Mouse (Mus musculus): Measurements from ENCODE around the gene Bcr. TPM values are rescaled to one million over a fixed set of nuclear protein-coding genes. Genes with fewer than 3 reads are reported as not detected.

The Bcr gene
- polyA plus RNA-seq, 1 experiment from 2014 or later = 11.7 TPM

GRCm38 (mm10) chr10:75068086-75068485, 7.7 kb downstream of the Bcr start:
- no peaks in the 10 kb centered on the region; the same call in 1 of the 2 replicates for H3K36me3 ChIP-seq (ENCODE audit: control insufficient read depth, insufficient read depth, low read length)
- DNase-seq (ENCODE audit: low spot score) = no peak
- WGBS = 58% methylated on average over 2 of the region's 2 CpGs
- no peaks in the 10 kb centered on the region for H3K27me3 ChIP-seq (ENCODE audit: control insufficient read depth, insufficient read depth, low read length)
- no peak overlapping the region for H3K27ac ChIP-seq (ENCODE audit: low read depth, low read length)
- H3K9me3 ChIP-seq (ENCODE audit: control insufficient read depth, low read length) = no peaks in the 10 kb centered on the region
- H3K4me1 ChIP-seq (replicated peaks; ENCODE audit: control insufficient read depth, insufficient read depth, low read length) = peaks cover 10% of the 10 kb centered on the region; the same call in 1 of the 2 replicates
- no peak overlapping the region for H3K4me2 ChIP-seq (ENCODE audit: low read depth, low read length, severe bottlenecking)
- H3K9ac ChIP-seq (ENCODE audit: low read length) = no peak overlapping the region
- H3K4me3 ChIP-seq (ENCODE audit: low read depth, low read length) = no peak overlapping the region
- no peak for ATAC-seq (replicated peaks; ENCODE audit: low FRiP score)

GRCm38 (mm10) chr10:75068624-75069328, 8.4 kb downstream of the Bcr start:
- Histone ChIP-seq H3K4me1 (replicated peaks; ENCODE audit: control insufficient read depth, insufficient read depth, low read length) (peaks cover 4% of the 10 kb centered on the region; the same call in 1 of the 2 replicates), H3K4me3 (ENCODE audit: low read depth, low read length) (no peak overlapping the region), H3K27me3 (ENCODE audit: control insufficient read depth, insufficient read depth, low read length) (no peaks in the 10 kb centered on the region), H3K27ac (ENCODE audit: low read depth, low read length) (no peak overlapping the region), H3K9ac (ENCODE audit: low read length) (no peak overlapping the region), H3K4me2 (ENCODE audit: low read depth, low read length, severe bottlenecking) (no peak overlapping the region), H3K36me3 (ENCODE audit: control insufficient read depth, insufficient read depth, low read length) (no peaks in the 10 kb centered on the region; the same call in 1 of the 2 replicates), H3K9me3 (ENCODE audit: control insufficient read depth, low read length) (no peaks in the 10 kb centered on the region)
- DNase-seq (ENCODE audit: low spot score) (no peak), ATAC-seq (replicated peaks; ENCODE audit: low FRiP score) (no peak)
- 71% methylated on average over 12 of the region's 12 CpGs for WGBS

- H3K27ac ChIP-seq (ENCODE audit: low read depth, low read length) = no peak overlapping the region
- no peak overlapping the region for H3K4me3 ChIP-seq (ENCODE audit: low read depth, low read length)
- no peaks in the 10 kb centered on the region for H3K9me3 ChIP-seq (ENCODE audit: control insufficient read depth, low read length)
- no peaks in the 10 kb centered on the region for H3K27me3 ChIP-seq (ENCODE audit: control insufficient read depth, insufficient read depth, low read length)
- DNase-seq (ENCODE audit: low spot score) (no peak), ATAC-seq (replicated peaks; ENCODE audit: low FRiP score) (no peak)
- H3K9ac ChIP-seq (ENCODE audit: low read length) = no peak overlapping the region
- 87% methylated on average over 11 of the region's 11 CpGs for WGBS
- H3K36me3 ChIP-seq (ENCODE audit: control insufficient read depth, insufficient read depth, low read length) = no peaks in the 10 kb centered on the region
- H3K4me2 ChIP-seq (ENCODE audit: low read depth, low read length, severe bottlenecking) = no peak overlapping the region
- H3K4me1 ChIP-seq (replicated peaks; ENCODE audit: control insufficient read depth, insufficient read depth, low read length) = no peaks in the 10 kb centered on the region
Measured at GRCm38 (mm10) chr10:75070281-75070976, 10.0 kb downstream of the Bcr start.

- H3K4me1 ChIP-seq (replicated peaks; ENCODE audit: control insufficient read depth, insufficient read depth, low read length) = no peaks in the 10 kb centered on the region
- WGBS = 87% methylated on average over 5 of the region's 5 CpGs
- H3K4me3 ChIP-seq (ENCODE audit: low read depth, low read length) = no peak overlapping the region
- no peak overlapping the region for H3K9ac ChIP-seq (ENCODE audit: low read length)
- H3K27ac ChIP-seq (ENCODE audit: low read depth, low read length) = no peak overlapping the region
- no peak for DNase-seq (ENCODE audit: low spot score)
- no peaks in the 10 kb centered on the region for H3K9me3 ChIP-seq (ENCODE audit: control insufficient read depth, low read length)
- no peak for ATAC-seq (replicated peaks; ENCODE audit: low FRiP score)
- H3K36me3 ChIP-seq (ENCODE audit: control insufficient read depth, insufficient read depth, low read length) = no peaks in the 10 kb centered on the region; the same call in 1 of the 2 replicates
- H3K27me3 ChIP-seq (ENCODE audit: control insufficient read depth, insufficient read depth, low read length) = no peaks in the 10 kb centered on the region
- H3K4me2 ChIP-seq (ENCODE audit: low read depth, low read length, severe bottlenecking) = no peak overlapping the region
Measured at GRCm38 (mm10) chr10:75075665-75076064, 15.3 kb downstream of the Bcr start.

GRCm38 (mm10) chr10:75078174-75079128, 18.1 kb downstream of the Bcr start:
- Histone ChIP-seq H3K27me3 (ENCODE audit: control insufficient read depth, insufficient read depth, low read length) (no peaks in the 10 kb centered on the region), H3K36me3 (ENCODE audit: control insufficient read depth, insufficient read depth, low read length) (no peaks in the 10 kb centered on the region; the same call in 1 of the 2 replicates), H3K4me2 (ENCODE audit: low read depth, low read length, severe bottlenecking) (no peak overlapping the region), H3K27ac (ENCODE audit: low read depth, low read length) (no peak overlapping the region), H3K4me1 (replicated peaks; ENCODE audit: control insufficient read depth, insufficient read depth, low read length) (no peaks in the 10 kb centered on the region), H3K9ac (ENCODE audit: low read length) (no peak overlapping the region), H3K9me3 (ENCODE audit: control insufficient read depth, low read length) (no peaks in the 10 kb centered on the region), H3K4me3 (ENCODE audit: low read depth, low read length) (no peak overlapping the region)
- ATAC-seq (replicated peaks; ENCODE audit: low FRiP score) (no peak), DNase-seq (ENCODE audit: low spot score) (no peak)
- 86% methylated on average over 14 of the region's 14 CpGs for WGBS

GRCm38 (mm10) chr10:75085330-75085729, 24.9 kb downstream of the Bcr start:
- Histone ChIP-seq H3K4me3 (ENCODE audit: low read depth, low read length) (no peak overlapping the region), H3K9ac (ENCODE audit: low read length) (no peak overlapping the region), H3K27me3 (ENCODE audit: control insufficient read depth, insufficient read depth, low read length) (no peaks in the 10 kb centered on the region), H3K27ac (ENCODE audit: low read depth, low read length) (no peak overlapping the region), H3K9me3 (ENCODE audit: control insufficient read depth, low read length) (no peaks in the 10 kb centered on the region; the same call in 1 of the 2 replicates), H3K4me1 (replicated peaks; ENCODE audit: control insufficient read depth, insufficient read depth, low read length) (no peaks in the 10 kb centered on the region), H3K36me3 (ENCODE audit: control insufficient read depth, insufficient read depth, low read length) (no peaks in the 10 kb centered on the region), H3K4me2 (ENCODE audit: low read depth, low read length, severe bottlenecking) (no peak overlapping the region)
- 90% methylated on average over 1 of the region's 1 CpGs for WGBS
- ATAC-seq (replicated peaks; ENCODE audit: low FRiP score) = no peak
- DNase-seq (ENCODE audit: low spot score) = no peak

- 96% methylated on average over 4 of the region's 4 CpGs for WGBS
- no peak overlapping the region for H3K27ac ChIP-seq (ENCODE audit: low read depth, low read length)
- ATAC-seq (replicated peaks; ENCODE audit: low FRiP score) (no peak), DNase-seq (ENCODE audit: low spot score) (no peak)
- H3K27me3 ChIP-seq (ENCODE audit: control insufficient read depth, insufficient read depth, low read length) = no peaks in the 10 kb centered on the region
- no peak overlapping the region for H3K4me2 ChIP-seq (ENCODE audit: low read depth, low read length, severe bottlenecking)
- H3K9ac ChIP-seq (ENCODE audit: low read length) = no peak overlapping the region
- H3K36me3 ChIP-seq (ENCODE audit: control insufficient read depth, insufficient read depth, low read length) = no peaks in the 10 kb centered on the region
- H3K9me3 ChIP-seq (ENCODE audit: control insufficient read depth, low read length) = no peaks in the 10 kb centered on the region; the same call in 1 of the 2 replicates
- no peak overlapping the region for H3K4me3 ChIP-seq (ENCODE audit: low read depth, low read length)
- H3K4me1 ChIP-seq (replicated peaks; ENCODE audit: control insufficient read depth, insufficient read depth, low read length) = no peaks in the 10 kb centered on the region; the same call in 1 of the 2 replicates
Measured at GRCm38 (mm10) chr10:75088471-75088870, 28.1 kb downstream of the Bcr start.

GRCm38 (mm10) chr10:75091478-75092152, 31.2 kb downstream of the Bcr start:
- Histone ChIP-seq H3K9me3 (ENCODE audit: control insufficient read depth, low read length) (no peaks in the 10 kb centered on the region; the same call in 1 of the 2 replicates), H3K9ac (ENCODE audit: low read length) (no peak overlapping the region), H3K4me2 (ENCODE audit: low read depth, low read length, severe bottlenecking) (no peak overlapping the region), H3K4me1 (replicated peaks; ENCODE audit: control insufficient read depth, insufficient read depth, low read length) (no peaks in the 10 kb centered on the region; the same call in 1 of the 2 replicates), H3K36me3 (ENCODE audit: control insufficient read depth, insufficient read depth, low read length) (no peaks in the 10 kb centered on the region), H3K27ac (ENCODE audit: low read depth, low read length) (no peak overlapping the region), H3K27me3 (ENCODE audit: control insufficient read depth, insufficient read depth, low read length) (no peaks in the 10 kb centered on the region), H3K4me3 (ENCODE audit: low read depth, low read length) (no peak overlapping the region)
- DNase-seq (ENCODE audit: low spot score) = no peak
- 89% methylated on average over 10 of the region's 10 CpGs for WGBS
- no peak for ATAC-seq (replicated peaks; ENCODE audit: low FRiP score)

Measured in forebrain, embryonic 11.5 days (tissue).